Mouse (Mus musculus) lung, embryonic 16.5 days (tissue): Measurements from ENCODE around the gene Dcps. TPM values are rescaled to one million over a fixed set of nuclear protein-coding genes. Genes with fewer than 3 reads are reported as not detected.
A peak's percentile ranks its signal among the peaks of the same experiment; 100 is the strongest.

Experiments
- ATAC-seq: fragments of 200-750 bp; cut with Nextera tagmentation; 2 replicates; pipeline ENCODE4 v1.8.0; 2017; ENCODE audit warnings: low read depth, mild to moderate bottlenecking, moderate library complexity
- H3K27ac ChIP-seq: fragments of 300-500 bp; sonication (generic); 2 replicates; pipeline ENCODE4 v1.5.1; 2014; ENCODE audit warnings: mild to moderate bottlenecking, control low read depth, low read length
- H3K27me3 ChIP-seq: fragments of 300-500 bp; sonication (generic); 2 replicates; pipeline ENCODE4 v1.6.1; 2014; ENCODE audit warnings: low read depth, low read length, mixed read lengths; ENCODE audit not compliant: control insufficient read depth, insufficient read depth
- H3K36me3 ChIP-seq: fragments of 300-500 bp; sonication (generic); 2 replicates; pipeline ENCODE4 v1.6.1; 2014; ENCODE audit warnings: low read length; ENCODE audit not compliant: control insufficient read depth, insufficient read depth
- H3K4me1 ChIP-seq: fragments of 300-500 bp; sonication (generic); replicated peaks from 2 replicates; pipeline ENCODE4 v1.6.1; 2014; ENCODE audit warnings: low read length, mixed read lengths; ENCODE audit not compliant: control insufficient read depth, insufficient read depth
- H3K4me2 ChIP-seq: fragments of 300-500 bp; sonication (generic); 2 replicates; pipeline ENCODE4 v1.6.1; 2014; ENCODE audit warnings: low read depth, low read length, control low read depth
- H3K4me3 ChIP-seq: fragments of 300-500 bp; sonication (generic); 2 replicates; pipeline ENCODE4 v1.5.1; 2014; ENCODE audit warnings: mild to moderate bottlenecking, low read length, control low read depth
- H3K9ac ChIP-seq: fragments of 300-500 bp; sonication (generic); 2 replicates; pipeline ENCODE4 v1.6.1; 2014; ENCODE audit warnings: low read length, control low read depth
- H3K9me3 ChIP-seq: fragments of 300-500 bp; sonication (generic); 2 replicates; pipeline ENCODE4 v1.6.1; 2016; ENCODE audit warnings: low read length; ENCODE audit not compliant: control insufficient read depth
- WGBS: fragments of 180-500 bp; shearing (Covaris S2); extraction: QIAGEN DNeasy Blood & Tissue Kit; methylation state at CpG from one replicate; pipeline ENCODE4 v1.1.7; 2014; 5-methylcytosine and 5-hydroxymethylcytosine counted together
- polyA plus RNA-seq: library from polyadenylated mRNA; unstranded; fragments of >200 nt; fragmentation: Nextera tagmentation; extraction: Ambion mirVana; gene quantifications from 2 replicates; pipeline ENCODE4 v1.2.1, GENCODE M21; 2015

Dcps gene
- polyA plus RNA-seq, 1 experiment from 2014 or later: 86.3 TPM

DNA sequence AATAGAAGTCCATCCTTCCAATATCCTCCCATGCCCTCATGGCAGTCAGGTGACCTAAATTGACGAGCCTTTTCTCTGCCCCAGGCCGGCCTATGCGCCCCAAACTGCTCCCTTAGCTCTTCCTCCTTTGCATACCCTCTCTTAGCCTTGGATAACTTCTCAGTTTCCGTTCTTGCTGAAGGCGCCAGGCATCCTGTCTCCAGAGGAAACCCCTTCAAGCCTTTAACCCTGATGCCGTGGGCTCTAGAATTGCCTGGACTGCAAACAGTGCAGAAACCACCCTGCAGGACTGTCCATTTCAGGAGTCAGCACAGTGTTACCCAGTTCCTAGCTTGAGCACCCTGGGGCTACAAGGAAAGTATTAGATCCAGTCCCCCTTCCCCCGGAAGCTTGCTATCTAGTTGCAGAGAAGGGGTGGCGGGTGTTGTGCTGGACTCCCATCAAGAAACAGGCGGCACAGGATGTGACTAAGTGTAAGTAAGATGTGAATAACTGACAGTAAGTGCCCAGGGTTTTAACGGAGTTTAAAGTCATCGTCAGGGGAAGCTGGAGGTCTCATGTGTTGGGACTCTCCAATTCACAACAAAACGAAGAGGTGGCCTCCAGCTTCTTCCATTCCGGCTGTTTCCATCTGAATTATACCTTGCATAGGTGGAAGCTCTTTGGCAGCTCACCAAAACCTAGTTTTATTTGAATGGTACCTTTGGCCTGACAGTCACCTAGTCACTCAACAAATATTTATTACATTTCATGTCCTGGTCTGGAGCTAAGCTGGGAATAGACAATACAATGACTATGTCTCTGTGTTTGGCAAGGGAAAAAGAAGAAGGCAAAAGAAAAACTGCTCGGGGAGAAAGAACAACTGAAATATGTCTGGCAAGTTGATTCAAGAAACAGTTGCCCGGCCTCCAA lies 58.2 kb downstream of the Dcps start:
- WGBS: 16% methylated on average over 15 of the region's 15 CpGs
- no peaks in the 10 kb centered on the region for H3K36me3 ChIP-seq
- ATAC-seq: peak; percentile 25

GRCm38 (mm10) chr9:35116391-35117381 lies 59.2 kb downstream of the Dcps start:
- Histone ChIP-seq H3K27me3 (no peaks in the 10 kb centered on the region), H3K9me3 (no peaks in the 10 kb centered on the region), H3K36me3 (no peaks in the 10 kb centered on the region), H3K27ac (peak overlapping the region; percentile 92), H3K4me3 (peak overlapping the region; percentile 79), H3K4me2 (peak overlapping the region; percentile 73), H3K9ac (peak overlapping the region; percentile 90), H3K4me1 (peaks cover 26% of the 10 kb centered on the region)
- ATAC-seq: peak; percentile 92
- WGBS: under 1% methylated on average over 60 of the region's 84 CpGs

More for the DNA sequence above, 58.2 kb downstream of the Dcps start:
- H3K9me3 ChIP-seq: no peaks in the 10 kb centered on the region
- peak overlapping the region; percentile 79 for H3K4me3 ChIP-seq
- peaks cover 21% of the 10 kb centered on the region for H3K4me1 ChIP-seq
- H3K4me2 ChIP-seq: peak overlapping the region; percentile 73
- H3K9ac ChIP-seq: peak overlapping the region; percentile 90
- H3K27me3 ChIP-seq: no peaks in the 10 kb centered on the region
- H3K27ac ChIP-seq: peak overlapping the region; percentile 92

DNA sequence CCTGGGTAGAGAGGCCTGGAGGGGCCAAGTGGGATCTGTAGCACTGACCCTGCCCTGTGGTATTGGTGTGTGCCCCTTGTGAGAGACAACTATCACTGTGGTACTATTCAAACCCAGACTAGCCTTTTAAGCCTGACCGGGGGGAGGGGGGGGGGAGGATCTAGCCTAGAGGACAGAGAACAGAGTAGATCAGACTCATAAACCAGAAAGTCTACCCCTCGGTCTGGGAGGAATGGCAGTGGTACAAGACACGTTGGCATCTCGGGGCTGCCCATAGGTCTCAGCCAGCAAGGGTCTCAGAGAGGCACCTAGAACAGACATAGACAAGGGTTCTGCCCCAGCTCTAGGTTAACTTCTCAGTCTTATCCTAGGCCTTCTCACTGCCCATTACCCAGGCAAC lies 60.1 kb downstream of the Dcps start:
- 27% methylated on average over 4 of the region's 4 CpGs for WGBS
- Histone ChIP-seq H3K4me3 (peak overlapping the region; percentile 79), H3K4me2 (peak overlapping the region; percentile 73), H3K4me1 (peaks cover 32% of the 10 kb centered on the region), H3K9ac (peak overlapping the region; percentile 90), H3K9me3 (no peaks in the 10 kb centered on the region), H3K36me3 (no peaks in the 10 kb centered on the region), H3K27ac (peak overlapping the region; percentile 92), H3K27me3 (no peaks in the 10 kb centered on the region)
- no peak for ATAC-seq

DNA sequence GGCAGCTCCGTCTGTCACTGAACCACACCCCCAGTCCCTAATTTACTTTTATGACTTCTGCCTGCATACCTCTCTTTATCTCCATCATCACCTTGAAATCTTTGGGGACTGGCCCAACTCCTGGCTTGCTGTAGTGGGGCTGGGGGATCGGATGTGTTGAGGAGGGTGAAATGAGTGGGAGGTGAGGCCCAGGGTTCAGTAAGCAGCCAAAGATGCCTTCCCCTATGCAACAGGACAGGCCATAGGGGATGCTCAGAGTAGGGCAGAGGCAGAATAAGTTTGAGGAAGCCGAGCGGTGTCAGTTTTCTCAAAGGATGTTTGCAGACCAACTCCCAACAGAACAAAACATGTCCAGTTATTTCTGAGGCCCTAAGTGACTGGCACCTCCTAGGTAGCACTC lies 60.6 kb downstream of the Dcps start:
- Histone ChIP-seq H3K4me1 (peaks cover 37% of the 10 kb centered on the region), H3K27me3 (no peaks in the 10 kb centered on the region), H3K27ac (no peak overlapping the region), H3K9me3 (no peaks in the 10 kb centered on the region), H3K9ac (peak overlapping the region; percentile 90), H3K4me3 (peak overlapping the region; percentile 79), H3K4me2 (peak overlapping the region; percentile 73), H3K36me3 (no peaks in the 10 kb centered on the region)
- no peak for ATAC-seq
- WGBS: 51% methylated on average over 3 of the region's 4 CpGs

GRCm38 (mm10) chr9:35114234-35114633 lies 61.6 kb downstream of the Dcps start:
- ATAC-seq: no peak
- 84% methylated on average over 3 of the region's 3 CpGs for WGBS
- no peak overlapping the region for H3K27ac ChIP-seq
- H3K27me3 ChIP-seq: no peaks in the 10 kb centered on the region
- H3K4me1 ChIP-seq: peaks cover 48% of the 10 kb centered on the region
- peak overlapping the region; percentile 4; the same call in 1 of the 2 replicates for H3K4me2 ChIP-seq
- peak overlapping the region; percentile 10; the same call in 1 of the 2 replicates for H3K9ac ChIP-seq
- no peak overlapping the region for H3K4me3 ChIP-seq
- no peaks in the 10 kb centered on the region for H3K9me3 ChIP-seq
- no peaks in the 10 kb centered on the region for H3K36me3 ChIP-seq

GRCm38 (mm10) chr9:35111941-35112595 lies 63.8 kb downstream of the Dcps start:
- Histone ChIP-seq H3K4me2 (peak overlapping the region; percentile 23), H3K4me1 (peaks cover 58% of the 10 kb centered on the region), H3K9ac (peak overlapping the region; percentile 30; the same call in 1 of the 2 replicates), H3K36me3 (no peaks in the 10 kb centered on the region), H3K27me3 (no peaks in the 10 kb centered on the region), H3K4me3 (peak overlapping the region; percentile 10), H3K27ac (no peak overlapping the region; the same call in 1 of the 2 replicates), H3K9me3 (no peaks in the 10 kb centered on the region)
- 34% methylated on average over 18 of the region's 19 CpGs for WGBS
- ATAC-seq: peak; percentile 25

- ATAC-seq: no peak
- H3K4me3 ChIP-seq: no peak overlapping the region
- peak overlapping the region; percentile 0; the same call in 1 of the 2 replicates for H3K27ac ChIP-seq
- 77% methylated on average over 7 of the region's 7 CpGs for WGBS
- H3K9ac ChIP-seq: peak overlapping the region; percentile 30; the same call in 1 of the 2 replicates
- H3K9me3 ChIP-seq: no peaks in the 10 kb centered on the region
- peaks cover 60% of the 10 kb centered on the region for H3K4me1 ChIP-seq
- H3K4me2 ChIP-seq: peak overlapping the region; percentile 23; the same call in 1 of the 2 replicates
- no peaks in the 10 kb centered on the region for H3K36me3 ChIP-seq
- H3K27me3 ChIP-seq: no peaks in the 10 kb centered on the region
Measured at GRCm38 (mm10) chr9:35111446-35111845, 64.4 kb downstream of the Dcps start.

DNA sequence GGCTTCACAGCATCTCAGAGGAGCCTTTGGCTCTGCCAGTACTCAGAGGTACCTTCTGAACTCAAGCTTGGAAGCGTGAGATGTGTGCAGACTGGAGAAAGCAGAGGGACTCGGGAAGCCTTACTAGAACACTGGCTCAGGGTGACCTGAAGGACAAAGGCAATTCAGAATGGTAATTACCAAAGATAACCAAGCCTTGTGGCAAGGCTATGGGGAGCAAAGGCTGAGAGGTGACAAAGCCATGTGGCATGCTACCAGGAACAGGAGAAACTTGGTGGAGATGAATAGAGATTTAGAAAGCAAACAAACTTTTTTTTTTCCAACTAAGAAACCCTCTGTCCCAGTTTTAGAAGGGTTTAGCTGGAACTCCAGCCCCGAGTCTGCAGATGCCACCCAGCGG lies 65.3 kb downstream of the Dcps start:
- 53% methylated on average over 4 of the region's 4 CpGs for WGBS
- H3K27ac ChIP-seq: peak overlapping the region; percentile 3; the same call in 1 of the 2 replicates

More for the DNA sequence above, 65.3 kb downstream of the Dcps start:
- peaks cover 63% of the 10 kb centered on the region for H3K4me1 ChIP-seq
- no peak overlapping the region for H3K4me2 ChIP-seq
- H3K9me3 ChIP-seq: no peaks in the 10 kb centered on the region
- H3K9ac ChIP-seq: no peak overlapping the region
- H3K27me3 ChIP-seq: no peaks in the 10 kb centered on the region
- no peak for ATAC-seq
- no peak overlapping the region for H3K4me3 ChIP-seq
- no peaks in the 10 kb centered on the region for H3K36me3 ChIP-seq
